Mouse (Mus musculus) cerebellum, postnatal 4 days (tissue): ENCODE results near the gene Ly6g6f.

Experiments used
- DNase-seq, 2 experiments: peaks; one replicate each; pipeline ENCODE4 v3.0.0; 2022; ENCODE audit warnings: low spot score in 2 of 2, mixed read lengths in 1 of 2

The Ly6g6f gene

DNA sequence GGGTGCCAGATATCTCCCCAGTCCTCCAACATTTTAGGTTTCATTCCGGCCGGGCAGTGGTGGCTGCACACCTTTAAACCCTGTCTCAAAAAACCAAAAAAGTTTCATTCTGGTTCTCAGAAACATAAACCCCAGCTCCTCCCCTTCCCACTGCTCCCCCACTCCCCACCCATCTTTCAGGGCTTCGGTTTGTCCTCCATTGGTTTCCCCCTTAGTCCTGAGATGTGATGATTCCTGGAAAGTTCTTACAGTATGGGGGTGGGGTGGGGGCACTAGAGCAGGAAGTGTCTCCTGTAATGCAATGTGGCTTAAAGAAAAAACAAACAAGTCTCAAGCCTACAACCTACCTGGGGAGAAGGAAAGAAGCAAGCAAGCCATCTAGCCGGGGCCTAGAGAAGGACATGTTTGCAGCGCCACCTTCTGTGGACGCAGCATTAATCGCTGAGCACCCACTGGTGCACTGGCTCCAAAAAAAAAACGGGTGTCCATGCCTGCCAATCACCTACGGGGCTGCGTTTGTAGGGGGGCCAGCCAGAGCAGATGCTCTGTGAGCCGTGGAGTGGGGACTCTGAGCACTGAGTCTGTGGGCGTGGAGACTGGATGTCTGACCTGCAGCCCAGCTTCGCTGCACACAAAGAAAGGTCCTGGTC, 20.5 kb upstream of the Ly6g6f start:
- peak in 1 of 2 experiments; percentile 58 for DNase-seq

DNA sequence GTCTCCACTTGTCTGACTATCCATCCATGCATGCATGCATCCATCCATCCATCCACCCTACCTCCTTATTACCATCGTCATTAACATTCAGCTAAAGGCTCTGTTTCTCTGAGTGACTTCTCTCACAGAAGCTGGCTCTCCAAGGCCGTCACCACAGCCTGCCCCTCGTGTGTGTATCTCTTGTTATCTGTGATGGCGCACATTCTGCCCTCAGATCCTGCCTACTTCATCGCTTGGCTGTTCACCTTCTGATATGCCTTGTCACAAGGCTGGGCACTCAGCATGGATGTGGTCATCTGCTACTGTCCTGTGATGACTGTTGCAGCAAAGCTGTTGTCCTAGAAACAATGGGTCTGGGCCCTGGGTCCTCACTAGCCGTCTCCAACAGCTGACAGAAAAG, 19.3 kb upstream of the Ly6g6f start:
- DNase-seq = no peak

DNA sequence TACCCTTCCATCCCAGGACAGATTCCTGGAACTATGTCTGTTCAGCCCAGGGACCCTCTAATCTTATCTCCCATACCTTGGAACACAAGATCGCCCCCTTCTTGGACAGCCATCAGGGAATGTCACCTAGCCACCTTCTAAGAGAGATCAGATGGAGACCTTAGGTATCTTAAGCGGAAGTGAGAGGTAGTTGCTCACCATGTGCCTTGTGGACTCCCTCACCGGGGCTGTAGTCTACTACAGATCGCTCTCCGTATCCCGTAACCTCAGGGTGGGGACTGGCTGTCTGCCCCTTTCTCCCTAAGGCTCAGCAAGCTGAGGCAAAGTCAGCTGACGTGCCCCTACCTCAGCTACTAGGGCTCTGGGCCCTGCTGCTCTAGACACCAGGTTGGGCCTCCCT, 18.7 kb upstream of the Ly6g6f start:
- DNase-seq = no peak

DNA sequence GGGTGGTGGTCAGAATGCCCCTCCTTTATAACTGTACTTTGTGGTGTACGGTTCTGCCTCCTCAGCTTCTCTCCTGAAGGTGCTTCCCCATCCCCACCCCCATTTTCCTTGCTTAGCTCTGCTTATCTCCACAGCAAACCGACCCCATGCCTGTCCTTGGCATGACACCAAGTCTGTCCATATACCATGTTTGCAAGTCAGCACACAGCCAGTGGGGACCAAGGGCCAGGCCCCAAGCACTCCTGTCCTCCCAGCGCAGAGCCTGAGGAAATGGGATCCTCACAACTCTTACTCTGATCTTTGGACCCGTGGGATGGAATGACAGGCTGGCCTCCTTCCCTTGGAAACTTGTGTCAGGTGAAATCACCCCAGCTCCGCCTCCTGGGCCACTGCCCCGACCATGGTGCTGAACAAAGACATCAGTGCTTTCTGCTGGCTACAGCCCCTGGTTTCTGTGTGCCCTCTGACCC, 17.8 kb upstream of the Ly6g6f start:
- no peak for DNase-seq

DNA sequence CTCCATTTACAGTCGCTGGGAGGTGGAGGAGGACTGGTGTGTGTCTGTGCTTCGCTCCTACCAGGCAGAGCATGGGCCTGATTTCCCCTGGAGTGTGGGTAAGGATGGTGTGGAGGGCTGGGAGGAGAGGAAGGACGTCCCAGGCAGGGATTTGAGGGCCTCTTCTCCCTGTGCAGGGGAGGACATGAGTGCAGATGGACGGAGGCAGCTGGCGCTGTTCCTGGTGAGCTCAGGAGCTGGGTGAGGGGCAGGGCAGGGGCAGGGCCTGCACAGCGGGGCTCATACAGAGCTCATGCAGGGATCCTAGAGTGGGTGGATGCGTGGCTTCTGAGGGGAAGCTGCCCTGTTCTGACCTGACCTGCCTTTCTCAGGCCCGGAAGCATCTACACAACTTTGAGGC, 16.9 kb upstream of the Ly6g6f start:
- no peak for DNase-seq

DNA sequence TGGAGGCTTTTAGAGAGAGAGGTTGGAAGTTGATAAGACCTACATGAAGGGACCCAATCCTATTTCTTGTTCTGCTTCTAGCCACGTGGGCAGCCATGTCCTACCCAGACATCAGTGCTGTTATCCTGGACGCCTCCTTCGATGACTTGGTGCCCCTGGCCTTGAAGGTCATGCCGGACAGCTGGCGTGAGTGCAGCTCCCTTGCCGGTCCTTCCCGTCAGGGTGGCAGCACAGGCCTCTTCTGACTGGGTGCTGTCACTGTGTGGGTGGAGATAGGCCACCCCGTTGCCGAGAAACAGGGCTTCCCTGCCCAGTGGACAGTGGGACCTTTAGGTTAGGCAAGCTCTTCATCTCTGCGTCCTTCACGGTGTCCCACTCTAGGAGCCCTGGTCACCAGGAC, 15.8 kb upstream of the Ly6g6f start:
- no peak for DNase-seq

DNA sequence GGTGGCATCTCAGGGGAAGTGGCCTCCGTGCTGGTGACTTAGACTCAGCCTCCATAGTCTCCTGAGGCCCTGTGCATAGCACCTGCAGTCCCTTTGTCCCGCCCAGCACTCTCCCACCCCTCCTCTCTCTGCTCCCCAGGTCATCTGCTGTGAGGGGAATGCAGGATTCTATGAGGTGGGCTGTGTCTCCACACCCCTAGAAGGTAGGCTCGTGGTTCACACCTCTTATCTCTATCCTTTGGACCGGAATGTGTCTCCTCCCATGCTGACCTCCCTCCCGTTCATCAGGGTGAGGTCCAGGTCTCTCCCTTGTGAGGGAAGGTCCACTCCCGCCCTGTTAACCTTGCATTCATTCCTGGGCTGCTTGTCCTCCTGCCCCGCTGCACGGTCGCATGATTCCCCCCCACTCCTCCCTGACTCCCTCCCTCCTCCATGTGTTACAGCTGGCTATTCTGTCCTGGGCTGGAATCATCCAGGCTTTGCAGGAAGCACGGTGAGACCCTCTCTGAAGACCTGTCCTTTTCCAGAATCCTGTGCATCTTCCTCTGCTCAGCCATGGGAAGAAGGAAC, 14.9 kb upstream of the Ly6g6f start:
- DNase-seq = no peak

DNA sequence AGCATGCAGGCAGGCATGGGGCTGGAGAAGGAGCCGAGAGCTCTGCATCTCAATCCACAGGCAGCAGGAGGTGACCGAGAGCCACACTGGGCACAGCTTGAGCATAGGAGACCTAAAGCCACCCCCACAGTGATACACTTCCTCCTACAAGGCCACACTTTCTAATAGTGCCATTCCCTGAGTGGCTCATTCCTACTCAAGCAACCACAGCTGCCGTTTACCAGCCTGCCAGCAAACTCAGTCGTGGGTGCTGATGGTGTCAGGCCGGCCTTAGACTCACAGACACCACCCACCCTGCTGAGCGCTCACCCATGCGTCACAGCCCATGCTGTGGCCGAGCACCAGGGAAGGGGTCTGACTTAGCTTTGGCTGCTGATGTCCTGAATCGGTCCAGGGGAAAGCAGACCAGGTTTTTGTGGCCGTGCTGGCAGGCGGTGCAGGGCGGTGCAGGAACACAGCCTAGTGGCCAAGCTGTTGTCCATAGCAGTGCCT, 11.8 kb upstream of the Ly6g6f start:
- DNase-seq = peak in 1 of 2 experiments; percentile 56

DNA sequence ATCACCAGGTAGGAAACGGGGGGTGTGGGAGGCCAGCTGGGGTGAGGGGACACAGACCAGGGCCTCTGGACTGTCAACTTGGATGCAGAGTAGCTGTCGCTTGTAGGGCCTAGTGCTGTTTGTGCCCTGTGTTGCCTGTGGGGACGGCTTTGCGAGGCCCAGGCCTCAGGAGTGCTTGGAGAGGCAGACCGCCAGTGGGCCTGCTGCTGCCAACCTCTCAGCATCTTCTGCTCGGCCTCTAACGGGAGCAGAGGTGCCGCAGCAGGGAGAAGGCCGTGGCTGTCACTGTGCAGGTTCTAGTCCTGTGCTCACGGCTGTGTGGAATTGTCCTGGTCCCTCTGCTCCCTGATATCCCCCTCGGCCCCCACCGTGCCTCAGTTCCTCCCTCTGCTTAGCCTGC, 11.2 kb upstream of the Ly6g6f start:
- DNase-seq = no peak

DNA sequence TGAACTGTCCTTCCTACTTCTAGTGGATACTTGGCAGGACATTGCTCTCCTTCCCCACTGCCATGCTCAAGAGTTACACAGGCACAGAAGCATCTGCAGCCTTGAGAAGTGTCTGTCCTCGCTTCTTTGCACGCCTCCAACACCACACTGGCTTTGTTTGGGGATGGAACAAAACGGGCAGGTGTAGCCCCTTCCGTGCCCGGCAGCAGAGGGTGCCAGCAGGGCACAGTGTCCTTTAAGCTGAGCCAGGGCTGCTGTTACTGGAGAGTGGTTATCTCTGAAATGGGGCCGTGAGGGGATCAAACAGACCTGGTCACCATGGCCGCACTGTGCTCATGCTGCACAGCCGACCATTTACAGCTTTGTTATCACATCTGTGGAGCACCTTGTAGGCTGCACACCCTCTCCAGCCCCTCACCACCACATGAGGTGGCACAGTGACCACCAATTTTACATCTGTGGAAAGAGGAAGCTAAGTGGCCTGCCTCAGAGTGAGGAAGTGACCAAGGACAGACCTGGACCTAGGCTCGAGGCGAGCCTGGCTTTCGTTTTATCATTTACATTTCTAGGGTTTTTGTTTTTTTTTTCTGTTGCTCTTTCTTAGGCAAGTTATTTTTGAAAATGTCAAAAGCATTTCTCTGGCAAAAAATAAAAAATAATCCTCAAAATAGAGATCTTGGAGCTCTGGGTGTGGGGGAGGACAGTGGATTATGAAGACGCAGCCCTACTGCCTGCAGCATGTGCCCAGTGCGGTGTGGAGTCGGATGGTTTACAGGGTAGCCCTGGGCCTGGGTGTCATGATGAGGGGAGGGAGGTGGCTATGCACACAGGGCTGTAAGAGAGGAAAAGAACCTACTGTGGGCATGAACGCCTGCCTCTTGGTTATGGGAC, 9.3 kb upstream of the Ly6g6f start:
- DNase-seq = no peak

DNA sequence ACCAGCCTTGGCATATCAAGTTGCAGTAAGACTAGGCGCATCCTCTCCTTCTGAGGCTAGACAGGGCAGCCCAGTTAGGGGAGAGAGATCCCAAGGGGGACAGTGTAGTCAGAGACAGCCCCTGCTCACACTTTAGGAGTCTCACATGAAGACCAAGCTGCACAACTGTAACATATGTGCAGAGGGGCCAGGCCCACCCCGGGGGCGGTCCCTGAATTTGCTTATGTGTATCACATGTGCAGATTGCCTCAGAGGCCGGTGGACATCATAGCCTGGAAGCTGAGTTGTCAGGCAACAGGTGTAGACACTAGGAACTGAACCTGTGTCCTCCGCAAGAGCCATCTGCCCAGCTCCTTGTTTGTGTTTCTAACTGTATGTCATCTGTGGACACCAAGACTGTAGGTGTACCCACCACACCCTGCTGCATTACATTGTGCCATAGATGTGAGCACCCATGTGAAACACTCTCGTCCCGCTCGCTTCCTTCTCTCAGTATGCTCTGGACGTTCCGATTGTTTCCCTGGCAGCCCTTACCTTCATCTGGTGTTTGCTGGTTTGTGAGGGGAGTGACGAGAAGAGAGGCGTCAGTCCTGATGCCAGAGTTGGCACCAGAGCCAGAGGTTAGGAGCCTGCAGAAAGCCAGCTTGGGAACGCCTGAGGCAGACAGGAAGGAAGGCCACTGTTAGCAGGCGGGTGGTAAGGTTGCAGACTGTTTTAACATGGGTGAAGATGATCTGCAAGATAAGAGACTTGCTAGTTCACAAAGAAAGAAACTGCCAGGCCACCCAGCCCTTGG, 7.2 kb upstream of the Ly6g6f start:
- no peak for DNase-seq

DNA sequence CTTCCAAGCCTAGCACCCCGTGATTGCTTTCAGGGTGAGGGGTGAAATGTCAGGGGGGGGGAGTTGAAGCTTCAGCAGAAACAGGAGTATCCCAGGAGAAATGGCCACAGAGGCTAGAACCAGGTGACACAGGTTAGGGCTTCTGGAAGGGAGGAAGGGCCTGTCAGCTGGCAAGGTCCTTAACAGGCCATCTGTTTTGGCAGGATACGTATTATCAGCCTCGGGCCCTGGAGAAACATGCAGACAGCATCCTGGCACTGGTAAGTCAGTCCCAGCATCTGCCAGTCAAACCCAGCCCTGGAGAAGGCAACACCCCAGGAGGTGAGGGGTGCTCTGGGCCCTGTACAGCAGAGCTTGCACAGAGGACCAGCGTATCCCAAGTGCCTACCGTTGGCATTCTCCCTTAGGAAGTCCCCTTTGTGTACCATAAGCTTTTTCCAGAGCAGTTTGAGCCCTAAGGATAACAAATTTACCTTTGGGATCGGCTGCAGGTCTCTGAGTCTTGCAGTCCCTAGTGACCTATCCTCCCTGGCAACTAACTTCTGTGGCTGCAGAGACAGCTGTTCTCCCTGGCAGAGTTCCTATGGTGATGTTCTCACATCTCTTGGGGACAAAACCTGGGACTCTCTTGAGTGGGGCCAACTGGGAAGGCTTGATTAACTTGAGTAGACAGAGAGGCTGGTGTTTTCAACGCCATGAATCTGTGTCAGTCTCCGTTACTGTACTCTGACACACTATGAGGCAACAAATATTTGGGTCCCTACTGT, 4.9 kb upstream of the Ly6g6f start:
- peak in 1 of 2 experiments; percentile 57 for DNase-seq

DNA sequence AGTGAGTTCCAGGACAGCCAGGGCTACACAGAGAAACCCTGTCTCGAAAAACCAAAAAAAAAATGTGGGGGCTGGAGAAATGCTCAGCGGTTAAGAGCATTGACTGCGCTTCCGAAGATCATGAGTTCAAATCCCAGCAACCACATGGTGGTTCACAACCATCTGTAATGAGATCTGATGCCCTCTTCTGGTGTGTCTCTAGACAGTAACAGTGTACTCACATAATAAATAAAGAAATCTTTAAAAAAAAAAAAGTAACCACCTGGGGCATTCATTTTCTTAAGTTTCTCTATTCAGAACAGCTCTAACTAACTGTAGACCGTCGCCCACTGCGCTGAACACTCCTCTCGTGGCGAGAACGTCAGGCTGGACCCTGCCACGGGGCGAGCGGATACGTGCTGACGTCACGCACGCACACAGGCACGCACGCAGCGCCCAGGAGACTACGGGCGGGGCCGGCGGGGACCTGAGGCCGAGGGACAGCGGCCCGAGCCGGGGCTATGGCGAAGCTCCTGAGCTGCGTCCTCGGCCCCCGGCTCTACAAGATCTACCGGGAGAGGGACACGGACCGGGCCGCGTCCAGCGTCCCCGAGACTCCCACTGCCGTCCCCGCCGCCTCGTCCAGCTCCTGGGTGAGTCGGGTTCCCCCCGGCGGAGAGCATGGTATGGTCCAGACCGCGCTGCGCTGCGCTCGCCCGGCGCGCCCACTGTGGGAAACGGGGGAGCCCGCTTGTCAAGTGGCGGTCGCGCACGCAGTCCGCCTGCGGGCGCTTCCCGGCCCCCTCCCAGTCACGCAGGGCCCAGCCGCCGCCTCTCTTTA, 3.6 kb upstream of the Ly6g6f start, which contains the start of gene Abhd16a:
TSS of gene Abhd16a (plus strand) at position 439 of the 820 bp plus-strand sequence.
- peak; percentile 77 to 93 for DNase-seq

DNA sequence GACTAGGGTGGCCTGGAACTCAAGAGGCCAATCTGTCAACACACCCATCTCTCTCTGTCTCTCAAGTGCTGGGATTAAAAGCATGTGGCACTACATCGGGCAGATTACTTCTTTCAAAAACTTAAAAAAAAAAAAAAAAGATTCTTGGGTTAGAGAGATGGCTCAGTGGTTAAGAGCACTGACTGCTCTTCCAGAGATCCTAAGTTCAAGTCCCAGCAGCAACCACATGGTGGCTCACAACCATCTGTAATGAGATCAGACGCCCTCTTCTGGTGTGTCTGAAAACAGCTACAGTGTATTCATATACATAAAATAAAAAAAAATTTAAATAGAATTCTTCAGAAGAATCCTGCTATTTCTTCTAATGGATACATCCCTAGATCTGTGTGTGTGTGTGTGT, 2.7 kb upstream of the Ly6g6f start:
- DNase-seq = no peak

DNA sequence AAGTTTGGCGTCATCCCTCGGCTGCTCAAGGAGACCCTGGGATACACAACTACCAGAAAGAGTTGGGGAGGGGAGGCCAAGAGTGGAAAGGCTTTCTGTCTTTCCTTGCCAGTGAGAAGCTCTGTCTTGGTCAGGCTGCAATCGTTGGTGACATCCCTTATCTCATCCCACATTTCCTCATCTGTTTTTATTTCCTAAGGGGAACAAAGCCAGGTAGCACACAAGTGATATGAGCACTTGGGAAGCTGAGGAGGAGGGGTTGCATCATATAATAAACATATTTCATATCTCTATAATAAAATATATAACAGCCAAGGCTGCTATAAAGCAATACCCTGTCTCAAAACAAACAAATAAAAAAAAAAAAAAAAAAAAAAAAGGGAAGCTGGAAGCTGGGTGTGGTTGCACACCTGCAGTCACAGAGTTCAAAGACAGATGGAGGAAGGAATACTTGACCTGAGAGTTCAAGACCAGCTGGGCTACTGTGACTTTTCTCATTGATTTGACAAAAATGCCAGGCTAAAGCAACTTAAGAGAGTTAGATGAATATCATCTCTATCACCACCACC, 1.4 kb downstream of the Ly6g6f start:
- DNase-seq = no peak

DNA sequence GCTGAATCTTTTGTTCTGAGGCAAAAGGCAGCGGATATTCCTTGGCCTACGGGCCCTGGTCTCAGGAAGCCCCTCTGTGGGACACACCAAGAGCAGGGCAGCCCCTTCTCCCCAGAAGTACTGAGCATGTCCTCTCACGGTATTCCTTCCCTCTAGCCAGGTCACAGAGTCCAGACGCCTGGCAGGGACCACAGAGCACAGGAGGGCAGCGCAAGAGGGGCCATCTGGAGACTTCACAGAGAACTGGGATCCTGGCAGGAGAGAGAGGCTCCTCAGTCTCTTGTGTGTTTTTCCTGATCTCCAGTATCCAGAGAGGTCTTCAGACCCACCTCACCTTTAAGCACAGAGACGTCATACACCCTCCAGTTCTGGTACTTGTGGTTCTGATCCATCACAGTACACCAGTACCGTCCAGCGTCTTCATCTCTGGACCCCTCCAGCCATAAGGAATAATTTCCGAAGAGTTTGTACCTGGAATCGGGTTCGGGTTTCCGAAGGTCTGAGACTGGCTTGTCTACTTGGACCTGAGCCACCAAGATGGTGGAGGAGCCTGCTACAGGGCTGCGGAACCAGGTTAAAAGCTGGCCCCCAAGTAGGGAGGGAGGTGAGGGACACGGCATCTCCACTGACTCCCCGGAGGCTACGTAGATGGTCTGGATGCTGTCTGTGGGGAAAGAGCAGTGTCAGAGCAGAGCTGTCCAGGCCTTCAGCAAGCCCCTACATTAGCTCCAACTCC, 2.4 kb downstream of the Ly6g6f start:
- DNase-seq = no peak

DNA sequence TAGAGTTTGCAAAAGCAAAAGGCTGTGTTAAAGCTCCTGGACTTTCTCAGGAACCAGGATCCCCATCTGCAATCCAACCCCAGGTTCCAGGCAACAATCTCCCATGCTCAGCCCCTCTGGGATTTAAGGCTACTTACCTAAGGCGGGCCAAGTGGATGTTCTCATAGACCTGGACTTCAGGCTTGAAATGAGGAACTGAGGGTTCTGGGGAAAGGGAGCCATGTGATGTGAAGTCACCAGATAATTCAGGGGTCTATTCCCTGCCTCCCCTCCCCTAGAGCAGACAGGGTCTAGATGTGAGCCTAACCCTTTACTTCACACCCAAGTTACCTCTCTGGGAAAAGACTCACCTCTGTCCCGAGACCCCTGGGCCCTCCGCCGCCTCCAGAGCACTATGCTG, 4.7 kb downstream of the Ly6g6f start:
- no peak for DNase-seq

DNA sequence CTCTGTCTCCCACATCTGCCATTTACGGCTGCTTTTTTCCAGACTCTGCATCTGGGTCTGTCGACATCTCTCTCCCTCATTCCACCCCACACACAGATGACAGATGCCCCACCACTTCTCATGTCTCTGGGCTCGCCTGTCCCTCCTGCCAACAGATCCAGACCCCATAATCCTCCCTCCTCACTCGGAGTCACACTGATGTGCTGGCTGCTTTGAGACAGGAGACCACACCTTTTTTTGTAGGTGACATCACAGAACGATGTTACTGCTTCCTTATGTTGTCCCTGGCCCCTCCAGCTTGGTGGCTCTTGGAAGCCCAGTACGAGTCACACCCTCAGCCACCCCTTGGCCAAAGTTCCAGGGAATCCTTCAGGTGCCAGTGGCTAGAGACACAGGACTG, 5.2 kb downstream of the Ly6g6f start:
- no peak for DNase-seq

DNA sequence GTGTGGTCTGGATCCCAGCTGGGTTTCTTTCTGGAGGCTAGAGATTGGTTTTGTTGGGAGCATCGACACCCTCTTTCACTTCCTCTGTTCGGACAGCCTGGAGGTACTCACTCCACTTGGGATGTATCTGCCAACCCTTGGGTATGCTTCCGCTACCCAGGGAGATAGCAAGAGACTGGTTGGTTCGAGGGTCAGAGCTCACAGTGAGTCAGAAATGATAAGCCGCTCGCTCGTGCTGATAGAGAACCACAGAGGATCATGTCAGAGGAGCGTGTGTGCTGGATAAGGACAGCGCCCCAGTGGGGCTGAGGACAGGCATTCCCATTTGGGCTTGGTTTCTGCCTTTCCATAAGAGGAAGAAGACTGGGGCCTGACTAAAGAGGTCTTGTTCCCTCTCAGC, 5.6 kb downstream of the Ly6g6f start:
- no peak for DNase-seq
